Mouse (Mus musculus) hindbrain, embryonic 11.5 days (tissue): ENCODE data around the gene Zfp322a. TPM values are rescaled to one million over a fixed set of nuclear protein-coding genes. Genes with fewer than 3 reads are reported as not detected.
"Not testable (repeated sequence)": the region's sequence is repeated elsewhere in the genome, so short reads cannot be mapped to it uniquely, and the experiment has no call there.

Source experiments
- ATAC-seq: fragments of 200-750 bp; cut with Nextera tagmentation; 2 replicates; pipeline ENCODE4 v1.8.0; 2017; ENCODE audit warnings: mild to moderate bottlenecking, moderate TSS enrichment, moderate library complexity; ENCODE audit not compliant: low FRiP score
- DNase-seq: peaks from one replicate; pipeline ENCODE4 v3.0.0-alpha.2; 2015; ENCODE audit warnings: low spot score
- H3K27ac ChIP-seq: fragments of 300-500 bp; sonication (generic); 2 replicates; pipeline ENCODE4 v1.5.1; 2014; ENCODE audit warnings: mild to moderate bottlenecking, low read depth, low read length
- H3K27me3 ChIP-seq: fragments of 300-500 bp; sonication (generic); 2 replicates; pipeline ENCODE4 v1.6.1; 2014; ENCODE audit warnings: mild to moderate bottlenecking, low read length, moderate library complexity, mixed read lengths; ENCODE audit not compliant: control insufficient read depth, insufficient read depth
- H3K36me3 ChIP-seq: fragments of 300-500 bp; sonication (generic); 2 replicates; pipeline ENCODE4 v1.6.1; 2014; ENCODE audit warnings: mild to moderate bottlenecking, low read length, moderate library complexity, mixed read lengths; ENCODE audit not compliant: control insufficient read depth, insufficient read depth
- H3K4me1 ChIP-seq: fragments of 300-500 bp; sonication (generic); replicated peaks from 2 replicates; pipeline ENCODE4 v1.6.1; 2014; ENCODE audit warnings: low read length, mixed read lengths; ENCODE audit not compliant: control insufficient read depth, insufficient read depth
- H3K4me2 ChIP-seq: fragments of 300-500 bp; sonication (generic); replicated peaks from 2 replicates; pipeline ENCODE4 v1.6.1; 2014; ENCODE audit warnings: mild to moderate bottlenecking, low read depth, low read length
- H3K4me3 ChIP-seq: fragments of 300-500 bp; sonication (generic); 2 replicates; pipeline ENCODE4 v1.5.1; 2014; ENCODE audit warnings: low read depth, low read length
- H3K9ac ChIP-seq: fragments of 300-500 bp; sonication (generic); 2 replicates; pipeline ENCODE4 v1.6.1; 2014; ENCODE audit warnings: low read depth, low read length
- H3K9me3 ChIP-seq: fragments of 300-500 bp; sonication (generic); 2 replicates; pipeline ENCODE4 v1.6.1; 2016; ENCODE audit warnings: low read length; ENCODE audit not compliant: control insufficient read depth
- WGBS: fragments of 180-500 bp; shearing (Covaris S2); extraction: QIAGEN DNeasy Blood & Tissue Kit; methylation state at CpG from one replicate; pipeline ENCODE4 v1.1.7; 2014; 5-methylcytosine and 5-hydroxymethylcytosine counted together
- polyA plus RNA-seq: library from polyadenylated mRNA; unstranded; fragments of >200 nt; fragmentation: Nextera tagmentation; extraction: Ambion mirVana; gene quantifications from 2 replicates; pipeline ENCODE4 v1.2.1, GENCODE M21; 2014

Gene Zfp322a
- polyA plus RNA-seq, 1 experiment from 2014 or later, result 65.6 TPM

DNA sequence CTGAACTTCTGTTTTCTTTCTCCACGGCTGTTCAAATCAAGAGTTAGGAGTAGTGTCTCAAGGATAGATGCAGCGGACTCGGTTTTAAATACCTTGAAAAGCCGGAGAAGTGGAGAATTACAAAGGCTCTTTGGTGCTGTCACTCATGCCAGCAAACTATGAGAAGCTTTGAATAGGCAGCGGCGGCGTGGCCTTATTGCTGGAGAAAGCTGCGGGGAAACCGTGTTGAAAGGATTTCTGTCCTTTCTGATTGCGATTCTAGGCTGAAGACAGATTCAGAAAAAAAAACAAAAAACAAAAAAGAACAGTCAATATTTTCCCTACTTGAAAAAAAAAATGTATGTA, 385 bp upstream of the Zfp322a start:
- H3K27me3 ChIP-seq, result no peaks in the 10 kb centered on the region
- DNase-seq (no peak), ATAC-seq (peak; percentile 62; the same call in 1 of the 2 replicates)
- H3K4me1 ChIP-seq, result no peaks in the 10 kb centered on the region
- peak overlapping the region; percentile 77 for H3K4me3 ChIP-seq
- no peaks in the 10 kb centered on the region for H3K9me3 ChIP-seq
- 0% methylated on average over 10 of the region's 10 CpGs for WGBS
- H3K27ac ChIP-seq, result peak overlapping the region; percentile 89
- peak overlapping the region; percentile 67 for H3K4me2 ChIP-seq
- H3K9ac ChIP-seq, result peak overlapping the region; percentile 80
- no peaks in the 10 kb centered on the region for H3K36me3 ChIP-seq

DNA sequence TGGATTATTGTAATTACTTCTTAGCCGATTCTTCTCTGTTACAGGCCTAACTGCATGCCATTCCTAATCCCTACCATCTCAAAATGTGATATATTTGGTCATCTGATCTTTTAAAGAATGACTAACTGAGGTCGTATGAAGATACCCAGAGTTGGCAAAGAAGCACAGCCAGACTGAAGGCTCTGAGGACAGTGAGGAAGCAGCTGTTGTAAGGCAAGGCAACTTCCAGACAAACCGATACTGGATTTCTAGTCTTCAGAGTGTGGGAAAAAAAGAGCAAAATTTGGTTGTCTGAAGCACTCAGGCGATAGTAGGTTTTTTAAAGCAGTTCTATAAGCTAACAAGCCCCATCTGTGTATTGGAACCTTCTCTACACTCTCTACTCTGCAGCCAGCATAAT, 7.5 kb downstream of the Zfp322a start:
- DNase-seq (no peak), ATAC-seq (no peak)
- H3K36me3 ChIP-seq, result 0 out of 2 replicates have a peak, but pooled peaks cover 3% of the 10 kb centered on the region
- H3K9me3 ChIP-seq, result no peaks in the 10 kb centered on the region
- no peak overlapping the region for H3K9ac ChIP-seq
- no peak overlapping the region for H3K4me2 ChIP-seq
- no peak overlapping the region for H3K27ac ChIP-seq
- H3K4me3 ChIP-seq, result no peak overlapping the region
- no peaks in the 10 kb centered on the region for H3K4me1 ChIP-seq
- 98% methylated on average over 4 of the region's 4 CpGs for WGBS
- no peaks in the 10 kb centered on the region for H3K27me3 ChIP-seq

- not testable (repeated sequence) for H3K27ac ChIP-seq, H3K4me3 ChIP-seq, H3K4me2 ChIP-seq, H3K9me3 ChIP-seq, H3K27me3 ChIP-seq, H3K9ac ChIP-seq, H3K4me1 ChIP-seq, DNase-seq, ATAC-seq
- H3K36me3 ChIP-seq, result peaks cover 12% of the 10 kb centered on the region; the same call in 1 of the 2 replicates
- 92% methylated on average over 5 of the region's 5 CpGs for WGBS
Observed at GRCm38 (mm10) chr13:23354541-23354940, 14.5 kb downstream of the Zfp322a start.

GRCm38 (mm10) chr13:23317305-23317889, 51.6 kb downstream of the Zfp322a start:
- no peaks in the 10 kb centered on the region; the same call in 1 of the 2 replicates for H3K4me1 ChIP-seq
- no peak overlapping the region for H3K9ac ChIP-seq
- no peak overlapping the region for H3K4me3 ChIP-seq
- ATAC-seq (no peak), DNase-seq (peak; percentile 56)
- no peaks in the 10 kb centered on the region for H3K36me3 ChIP-seq
- no peaks in the 10 kb centered on the region for H3K9me3 ChIP-seq
- H3K27ac ChIP-seq, result no peak overlapping the region
- H3K27me3 ChIP-seq, result peaks cover 20% of the 10 kb centered on the region
- no peak overlapping the region for H3K4me2 ChIP-seq
- WGBS, result 8% methylated on average over 18 of the region's 18 CpGs

GRCm38 (mm10) chr13:23312909-23313669, 55.9 kb downstream of the Zfp322a start:
- H3K9ac ChIP-seq, result peak overlapping the region; percentile 50; the same call in 1 of the 2 replicates
- peak overlapping the region; percentile 70 for H3K4me2 ChIP-seq
- peaks cover 42% of the 10 kb centered on the region for H3K27me3 ChIP-seq
- ATAC-seq (peak; percentile 45), DNase-seq (peak; percentile 75)
- H3K27ac ChIP-seq, result no peak overlapping the region
- peaks cover 3% of the 10 kb centered on the region for H3K4me1 ChIP-seq
- no peaks in the 10 kb centered on the region for H3K9me3 ChIP-seq
- H3K36me3 ChIP-seq, result no peaks in the 10 kb centered on the region
- H3K4me3 ChIP-seq, result peak overlapping the region; percentile 41
- 1% methylated on average over 42 of the region's 42 CpGs for WGBS

GRCm38 (mm10) chr13:23310036-23310435, 59.0 kb downstream of the Zfp322a start:
- H3K9ac ChIP-seq, result no peak overlapping the region
- under 1% methylated on average over 11 of the region's 11 CpGs for WGBS
- H3K27me3 ChIP-seq, result peaks cover 42% of the 10 kb centered on the region
- DNase-seq, result peak; percentile 70
- no peak overlapping the region for H3K27ac ChIP-seq
- no peaks in the 10 kb centered on the region for H3K9me3 ChIP-seq
- ATAC-seq, result no peak
- H3K4me2 ChIP-seq, result peak overlapping the region; percentile 64
- H3K4me3 ChIP-seq, result peak overlapping the region; percentile 35
- peaks cover 3% of the 10 kb centered on the region for H3K4me1 ChIP-seq
- H3K36me3 ChIP-seq, result no peaks in the 10 kb centered on the region

DNA sequence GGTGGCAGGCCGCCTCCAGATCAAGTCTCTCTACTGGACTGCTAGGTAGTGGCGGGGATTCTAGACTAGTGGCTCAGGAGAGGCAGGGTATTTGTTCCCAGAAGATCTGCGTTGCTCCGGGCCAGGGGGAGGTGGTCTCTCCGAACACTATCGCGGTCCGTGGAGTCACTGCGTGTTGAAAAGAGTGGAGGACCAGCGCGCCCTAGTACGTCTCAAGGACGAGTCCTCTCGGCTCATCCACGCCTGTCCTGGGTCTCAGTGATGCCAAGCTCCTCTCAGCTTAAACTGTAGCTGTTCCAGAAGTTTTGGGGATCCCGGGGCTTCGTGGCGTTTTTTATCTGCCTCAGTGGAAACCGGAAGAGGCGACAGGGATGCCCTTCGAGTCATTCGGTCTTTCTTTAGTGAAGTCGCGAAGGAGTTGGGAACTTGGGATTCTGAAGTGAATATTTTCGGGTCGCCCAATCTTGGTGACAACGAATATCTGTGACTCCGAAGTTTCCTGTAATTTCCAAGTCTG, 59.5 kb downstream of the Zfp322a start:
- Histone ChIP-seq H3K36me3 (no peaks in the 10 kb centered on the region), H3K27me3 (peaks cover 41% of the 10 kb centered on the region), H3K9me3 (no peaks in the 10 kb centered on the region), H3K9ac (no peak overlapping the region), H3K4me1 (peaks cover 3% of the 10 kb centered on the region), H3K4me2 (peak overlapping the region; percentile 64), H3K27ac (no peak overlapping the region), H3K4me3 (peak overlapping the region; percentile 35)
- DNase-seq (peak; percentile 71), ATAC-seq (0 out of 2 replicates have a peak, but pooled peaks have one; percentile 18)
- under 1% methylated on average over 28 of the region's 28 CpGs for WGBS

DNA sequence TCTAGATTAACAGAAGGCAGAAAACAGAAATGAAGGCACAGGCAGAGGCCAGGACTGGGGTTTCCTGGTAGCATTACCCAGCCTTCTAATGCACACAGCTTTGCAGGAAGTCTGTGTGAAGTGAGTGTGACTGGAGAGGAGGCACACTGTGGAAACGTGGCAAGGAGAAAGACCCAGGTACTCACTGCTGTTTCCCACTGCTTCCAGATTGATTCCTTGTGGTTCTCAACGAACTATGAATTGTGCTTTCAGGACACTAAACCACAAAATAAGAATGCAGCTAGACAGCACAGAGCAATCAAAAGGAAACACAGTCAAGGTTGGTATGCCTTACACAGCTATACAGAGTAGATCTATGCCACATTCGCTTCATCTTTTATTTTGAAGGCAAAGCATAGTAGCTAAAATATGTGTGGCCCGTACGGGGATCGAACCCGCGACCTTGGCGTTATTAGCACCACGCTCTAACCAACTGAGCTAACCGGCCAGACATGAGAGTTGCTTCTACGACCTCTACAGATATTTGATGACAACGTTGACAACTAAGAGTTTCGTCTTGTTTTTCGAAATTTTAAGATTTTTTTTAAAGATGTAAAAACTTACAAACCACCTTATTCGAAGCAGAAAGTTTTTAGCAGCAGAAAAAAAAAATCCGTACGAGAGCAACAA, 60.2 kb downstream of the Zfp322a start:
- H3K9ac ChIP-seq, H3K27ac ChIP-seq, H3K4me1 ChIP-seq, H3K9me3 ChIP-seq, H3K36me3 ChIP-seq, ATAC-seq: not testable (repeated sequence)
- 2% methylated on average over 18 of the region's 18 CpGs for WGBS
- DNase-seq, result peak; percentile 68
- peak overlapping the region; percentile 35 for H3K4me3 ChIP-seq
- H3K27me3 ChIP-seq, result peaks cover 35% of the 10 kb centered on the region
- peak overlapping the region; percentile 64; the same call in 1 of the 2 replicates for H3K4me2 ChIP-seq
